33 mouse cellular contexts compared by ENCODE assay signal in the genomic region with DNA sequence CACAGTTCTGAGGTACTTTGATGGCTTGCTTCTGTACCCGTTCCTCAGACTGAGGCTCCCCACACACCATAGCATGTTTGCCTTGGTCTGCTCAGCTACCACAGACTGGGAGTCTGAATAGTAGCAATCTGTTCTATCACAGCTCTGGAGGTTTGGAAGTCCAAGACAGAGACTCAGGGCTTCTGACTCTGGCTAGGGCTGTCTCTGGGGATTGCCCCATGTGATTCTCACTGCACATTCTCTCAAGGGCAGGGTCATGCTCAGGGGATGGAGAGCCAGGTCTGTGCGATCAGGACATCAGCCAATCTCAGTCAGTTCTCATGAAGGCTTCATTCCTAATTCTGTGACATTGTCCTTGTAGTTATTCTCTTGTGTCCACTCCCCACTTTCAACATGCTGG.
"Had no signal": no experiment of that assay in that cellular context is flagged by ENCODE, and none has a peak within 500 bp of the region (broad histone marks: within the 10 kb centered on the region; RNA-seq: fewer than 3 reads in every experiment).

No protein-coding gene starts in this region.

- DNase-seq: heart, postnatal 10 days; heart, postnatal 14 days; heart, postnatal 36 days; heart, postnatal 4 days; kidney, adult 11 months; kidney, adult 18-20 months; kidney, adult 2 months; kidney, adult 9 months; kidney, postnatal 10 days; kidney, postnatal 14 days; kidney, postnatal 25 days; kidney, postnatal 36 days; kidney, postnatal 4 days; layer of hippocampus, adult 9-11 months; layer of hippocampus, postnatal 36 days had no signal

- H3K4me1 ChIP-seq: heart, embryonic 10.5 days; heart, embryonic 15.5 days; hindbrain, embryonic 12.5 days had no signal

- H3K4me2 ChIP-seq: heart, embryonic 11.5 days; heart, embryonic 12.5 days; heart, embryonic 13.5 days; heart, embryonic 15.5 days; hindbrain, embryonic 12.5 days; hindbrain, embryonic 13.5 days; hindbrain, embryonic 14.5 days; hindbrain, embryonic 15.5 days; intestine, embryonic 15.5 days had no signal

- H3K36me3 ChIP-seq: heart, embryonic 10.5 days; heart, embryonic 12.5 days; heart, embryonic 13.5 days; heart, embryonic 15.5 days; hindbrain, embryonic 10.5 days; hindbrain, embryonic 12.5 days; hindbrain, embryonic 13.5 days; hindbrain, embryonic 15.5 days; intestine, embryonic 15.5 days had no signal

- H3K27me3 ChIP-seq: hindbrain, embryonic 12.5 days; hindbrain, embryonic 13.5 days; hindbrain, embryonic 15.5 days; intestine, embryonic 15.5 days had no signal

- H3K27ac ChIP-seq: heart, embryonic 10.5 days; heart, embryonic 13.5 days; heart, embryonic 15.5 days; hindbrain, embryonic 10.5 days; hindbrain, embryonic 12.5 days; hindbrain, embryonic 13.5 days; hindbrain, embryonic 14.5 days; hindbrain, embryonic 15.5 days; hindbrain, postnatal 0 days; intestine, embryonic 15.5 days; kidney, postnatal 0 days; layer of hippocampus, adult 2 months; left cerebral cortex, adult 2 months had no signal

- H3K4me3 ChIP-seq: heart, embryonic 10.5 days; heart, embryonic 12.5 days; heart, embryonic 13.5 days; heart, embryonic 15.5 days; hindbrain, embryonic 10.5 days; hindbrain, embryonic 12.5 days; hindbrain, embryonic 13.5 days; hindbrain, embryonic 15.5 days; intestine, embryonic 15.5 days; layer of hippocampus, adult 2 months; left cerebral cortex, adult 2 months had no signal

- H3K9ac ChIP-seq: heart, embryonic 12.5 days; heart, embryonic 13.5 days; heart, embryonic 15.5 days; hindbrain, embryonic 12.5 days; hindbrain, embryonic 13.5 days; hindbrain, embryonic 14.5 days; hindbrain, embryonic 15.5 days; intestine, embryonic 15.5 days had no signal

- H3K9me3 ChIP-seq: heart, embryonic 10.5 days; heart, embryonic 12.5 days; heart, embryonic 13.5 days; heart, embryonic 15.5 days; hindbrain, embryonic 10.5 days; hindbrain, embryonic 12.5 days; hindbrain, embryonic 13.5 days; hindbrain, embryonic 15.5 days; intestine, embryonic 15.5 days had no signal

- ATAC-seq: hindbrain, embryonic 16.5 days; hindbrain, postnatal 0 days; inflammation-experienced regulatory T-cells, adult 6 months; intestine, embryonic 15.5 days; intestine, postnatal 0 days had no signal
